Mouse (Mus musculus) megakaryocyte, embryonic 14.5 days (primary cell): ENCODE data around the gene Naa25. TPM values are rescaled to one million over a fixed set of nuclear protein-coding genes. Genes with fewer than 3 reads are reported as not detected.

Source experiments
- H3K27me3 ChIP-seq: replicated peaks from 2 replicates; pipeline ENCODE3; 2012; ENCODE audit warnings: inconsistent platforms
- H3K36me3 ChIP-seq: replicated peaks from 2 replicates; pipeline ENCODE3; 2012; ENCODE audit warnings: low read length, inconsistent platforms, mixed read lengths
- H3K4me1 ChIP-seq: 2 replicates; pipeline ENCODE4 v1.6.1; 2012; ENCODE audit warnings: inconsistent platforms
- H3K4me3 ChIP-seq: replicated peaks from 2 replicates; pipeline ENCODE3; 2012; ENCODE audit warnings: moderate library complexity, mild to moderate bottlenecking, inconsistent platforms
- H3K9me3 ChIP-seq: 2 replicates; pipeline ENCODE4 v1.6.1; 2012; ENCODE audit warnings: inconsistent platforms
- FLI1 ChIP-seq: IDR thresholded peaks from 2 replicates; pipeline ENCODE4 v1.6.1; 2012; ENCODE audit warnings: low read length, inconsistent platforms, mixed read lengths
- GATA1 ChIP-seq: IDR thresholded peaks from 3 replicates; pipeline ENCODE4 v1.6.1; 2012; ENCODE audit warnings: mixed read lengths, low read length, inconsistent platforms, borderline replicate concordance
- polyA plus RNA-seq: library from polyadenylated mRNA; stranded (reverse); fragments of >175 nt; gene quantifications from 2 replicates; pipeline ENCODE4 v1.2.3, GENCODE M21; 2012; ENCODE audit warnings: low replicate concordance; ENCODE audit not compliant: insufficient read depth

The Naa25 gene
- polyA plus RNA-seq, 1 experiment = 1.0 TPM

- TF ChIP-seq FLI1 = no peak
- TF ChIP-seq GATA1 = no peak
- H3K36me3 ChIP-seq = peaks cover 74% of the 10 kb centered on the region
- H3K4me1 ChIP-seq = peaks cover 45% of the 10 kb centered on the region
- H3K9me3 ChIP-seq = peaks cover 8% of the 10 kb centered on the region; the same call in 1 of the 2 replicates
- H3K4me3 ChIP-seq = no peak overlapping the region
- H3K27me3 ChIP-seq = no peaks in the 10 kb centered on the region
Observed at GRCm38 (mm10) chr5:121380692-121381091, 17.0 kb upstream of the Naa25 start.

- H3K9me3 ChIP-seq = peaks cover 8% of the 10 kb centered on the region; the same call in 1 of the 2 replicates
Observed at GRCm38 (mm10) chr5:121383857-121384756, 13.6 kb upstream of the Naa25 start.

GRCm38 (mm10) chr5:121384757-121385460, 12.8 kb upstream of the Naa25 start:
- Histone ChIP-seq H3K4me1 (peaks cover 78% of the 10 kb centered on the region), H3K36me3 (peaks cover 34% of the 10 kb centered on the region), H3K4me3 (peak overlapping the region; percentile 97), H3K27me3 (no peaks in the 10 kb centered on the region), H3K9me3 (peaks cover 8% of the 10 kb centered on the region; the same call in 1 of the 2 replicates)
- TF ChIP-seq FLI1 (no peak), GATA1 (no peak)

More at GRCm38 (mm10) chr5:121383857-121384756, 13.6 kb upstream of the Naa25 start:
- Histone ChIP-seq H3K4me1 (peaks cover 77% of the 10 kb centered on the region), H3K4me3 (peak overlapping the region; percentile 97), H3K36me3 (peaks cover 42% of the 10 kb centered on the region), H3K27me3 (no peaks in the 10 kb centered on the region)
- no peak for TF ChIP-seq GATA1
- TF ChIP-seq FLI1 = no peak

GRCm38 (mm10) chr5:121385461-121386119, 12.1 kb upstream of the Naa25 start, which contains the start of gene Trafd1:
TSS of gene Trafd1 (minus strand) at chr5:121385632.
- H3K36me3 ChIP-seq = peaks cover 28% of the 10 kb centered on the region
- peaks cover 82% of the 10 kb centered on the region for H3K4me1 ChIP-seq
- H3K27me3 ChIP-seq = no peaks in the 10 kb centered on the region
- TF ChIP-seq FLI1 = no peak
- no peak for TF ChIP-seq GATA1
- H3K9me3 ChIP-seq = peaks cover 7% of the 10 kb centered on the region; the same call in 1 of the 2 replicates
- peak within 1 kb of the TSS; percentile 97 for H3K4me3 ChIP-seq

- Histone ChIP-seq H3K4me1 (peaks cover 82% of the 10 kb centered on the region), H3K4me3 (peak overlapping the region; percentile 97), H3K9me3 (0 out of 2 replicates have a peak, but pooled peaks cover under 1% of the 10 kb centered on the region), H3K27me3 (no peaks in the 10 kb centered on the region), H3K36me3 (peaks cover 20% of the 10 kb centered on the region)
- no peak for TF ChIP-seq GATA1
- TF ChIP-seq FLI1 = no peak
Observed at GRCm38 (mm10) chr5:121386120-121386909, 11.4 kb upstream of the Naa25 start.

- H3K4me1 ChIP-seq = peaks cover 78% of the 10 kb centered on the region
- H3K9me3 ChIP-seq = no peaks in the 10 kb centered on the region
- peak overlapping the region; percentile 56 for H3K4me3 ChIP-seq
- no peaks in the 10 kb centered on the region for H3K27me3 ChIP-seq
- no peak for TF ChIP-seq FLI1
- peaks cover 12% of the 10 kb centered on the region for H3K36me3 ChIP-seq
Observed at GRCm38 (mm10) chr5:121387126-121387525, 10.6 kb upstream of the Naa25 start.

- TF ChIP-seq GATA1 (no peak), FLI1 (no peak)
- Histone ChIP-seq H3K4me3 (no peak overlapping the region), H3K36me3 (no peaks in the 10 kb centered on the region), H3K27me3 (no peaks in the 10 kb centered on the region), H3K4me1 (peaks cover 70% of the 10 kb centered on the region), H3K9me3 (no peaks in the 10 kb centered on the region)
Observed at GRCm38 (mm10) chr5:121389106-121389505, 8.6 kb upstream of the Naa25 start.

GRCm38 (mm10) chr5:121389691-121390090, 8.0 kb upstream of the Naa25 start:
- Histone ChIP-seq H3K36me3 (no peaks in the 10 kb centered on the region), H3K4me1 (peaks cover 64% of the 10 kb centered on the region), H3K27me3 (no peaks in the 10 kb centered on the region), H3K9me3 (no peaks in the 10 kb centered on the region), H3K4me3 (no peak overlapping the region)
- TF ChIP-seq GATA1 (no peak), FLI1 (no peak)
